Mouse (Mus musculus) left cerebral cortex, adult 2 months (tissue): ENCODE results near the gene Fam131b. TPM values are rescaled to one million over a fixed set of nuclear protein-coding genes. Genes with fewer than 3 reads are reported as not detected.

ENCODE experiments used
- DNase-seq, 2 experiments: peaks; one replicate each; pipeline ENCODE4 v3.0.0; 2021 to 2022; ENCODE audit warnings: low spot score in 2 of 2, mixed read lengths in 1 of 2; ENCODE audit errors: extremely low spot score in 1 of 2
- H3K27ac ChIP-seq: fragments of 200-600 bp; 2 replicates; pipeline ENCODE4 v1.8.1; 2022
- H3K4me3 ChIP-seq: fragments of 200-600 bp; 2 replicates; pipeline ENCODE4 v1.8.1; 2022
- CTCF ChIP-seq: fragments of 200-600 bp; IDR thresholded peaks from 2 replicates; pipeline ENCODE4 v1.8.1; 2022; ENCODE audit warnings: antibody characterized with exemption, mild to moderate bottlenecking, moderate library complexity
- intact Hi-C: fragments of 180-260 bp; cut with DNase I; formaldehyde crosslinking; loops from one replicate; pipeline ENCODE4 v1.15.1; 2025
- total RNA-seq, 2 experiments: library from RNA; stranded (reverse); gene quantifications; 2 replicates each; pipeline ENCODE4 v1.2.3; 2021

Gene Fam131b
- total RNA-seq, 2 experiments from 2014 or later = 111 TPM

- intact Hi-C loops = no loop called here
- H3K4me3 ChIP-seq = no peak overlapping the region
- TF ChIP-seq CTCF = no peak
- no peak overlapping the region for H3K27ac ChIP-seq
- no peak for DNase-seq
Observed at GRCm38 (mm10) chr6:42344255-42344654, 19.8 kb upstream of the Fam131b start.

GRCm38 (mm10) chr6:42343361-42344120, 19.1 kb upstream of the Fam131b start:
- no peak for DNase-seq
- Histone ChIP-seq H3K4me3 (no peak overlapping the region), H3K27ac (no peak overlapping the region)
- no peak for TF ChIP-seq CTCF
- intact Hi-C loops = no loop called here

- intact Hi-C loops = no loop called here
- TF ChIP-seq CTCF = no peak
- H3K27ac ChIP-seq = no peak overlapping the region
- DNase-seq = no peak
- no peak overlapping the region for H3K4me3 ChIP-seq
Observed at GRCm38 (mm10) chr6:42342171-42342570, 17.7 kb upstream of the Fam131b start.

- intact Hi-C loops = loop anchor here (10.0 kb wide), 1 partner anchor 525 kb away; no protein-coding TSS in a partner anchor
Observed at GRCm38 (mm10) chr6:42339981-42340380, 15.5 kb upstream of the Fam131b start.

GRCm38 (mm10) chr6:42339189-42339588, 14.7 kb upstream of the Fam131b start:
- no peak overlapping the region for H3K4me3 ChIP-seq
- H3K27ac ChIP-seq = no peak overlapping the region
- no peak for DNase-seq
- intact Hi-C loops = loop anchor here (10.0 kb wide), 1 partner anchor 526 kb away; no protein-coding TSS in a partner anchor
- no peak for TF ChIP-seq CTCF

More at GRCm38 (mm10) chr6:42339981-42340380, 15.5 kb upstream of the Fam131b start:
- Histone ChIP-seq H3K4me3 (no peak overlapping the region), H3K27ac (no peak overlapping the region)
- DNase-seq = no peak
- no peak for TF ChIP-seq CTCF

- Histone ChIP-seq H3K27ac (no peak overlapping the region), H3K4me3 (no peak overlapping the region)
- intact Hi-C loops = loop anchor here (10.0 kb wide), 1 partner anchor 534 kb away; no protein-coding TSS in a partner anchor
- TF ChIP-seq CTCF = no peak
- no peak for DNase-seq
Observed at GRCm38 (mm10) chr6:42330946-42331345, 6.5 kb upstream of the Fam131b start.

GRCm38 (mm10) chr6:42330216-42330615, 5.8 kb upstream of the Fam131b start:
- no peak overlapping the region for H3K27ac ChIP-seq
- intact Hi-C loops = loop anchor here (10.0 kb wide), 1 partner anchor 535 kb away; no protein-coding TSS in a partner anchor
- no peak for DNase-seq
- TF ChIP-seq CTCF = no peak
- no peak overlapping the region for H3K4me3 ChIP-seq

- H3K4me3 ChIP-seq = no peak overlapping the region
- H3K27ac ChIP-seq = no peak overlapping the region
- DNase-seq = no peak
- intact Hi-C loops = loop anchor here (10.0 kb wide), 2 partner anchors 256 to 564 kb away; no protein-coding TSS in a partner anchor
- TF ChIP-seq CTCF = no peak
Observed at GRCm38 (mm10) chr6:42328757-42329156, 4.3 kb upstream of the Fam131b start.

GRCm38 (mm10) chr6:42326509-42326908, 2.1 kb upstream of the Fam131b start:
- no peak for DNase-seq
- Histone ChIP-seq H3K27ac (no peak overlapping the region), H3K4me3 (no peak overlapping the region)
- intact Hi-C loops = loop anchor here (10.0 kb wide), 2 partner anchors 258 to 562 kb away; no protein-coding TSS in a partner anchor
- no peak for TF ChIP-seq CTCF

GRCm38 (mm10) chr6:42325268-42325609, 796 bp upstream of the Fam131b start:
- H3K4me3 ChIP-seq = peak overlapping the region; percentile 63
- intact Hi-C loops = loop anchor here (2.0 to 10.0 kb wide), 4 partner anchors 24 to 560 kb away; partner anchors contain the start of gene Zyx

GRCm38 (mm10) chr6:42324067-42324481, 369 bp downstream of the Fam131b start:
- Histone ChIP-seq H3K4me3 (peak overlapping the region; percentile 63), H3K27ac (peak overlapping the region; percentile 94)
- DNase-seq = peak in 1 of 2 experiments; percentile 52
- no peak for TF ChIP-seq CTCF
- intact Hi-C loops = loop anchor here (2.0 to 10.0 kb wide), 5 partner anchors 25 to 559 kb away; partner anchors contain the start of gene Zyx

More at GRCm38 (mm10) chr6:42325268-42325609, 796 bp upstream of the Fam131b start:
- DNase-seq = peak; percentile 82 to 88
- H3K27ac ChIP-seq = peak overlapping the region; percentile 94
- peak; percentile 93 for TF ChIP-seq CTCF

- Histone ChIP-seq H3K27ac (peak overlapping the region; percentile 94), H3K4me3 (peak overlapping the region; percentile 63)
- TF ChIP-seq CTCF = no peak
- DNase-seq = no peak
- intact Hi-C loops = loop anchor here (2.0 to 10.0 kb wide), 5 partner anchors 25 to 559 kb away; partner anchors contain the start of gene Zyx
Observed at GRCm38 (mm10) chr6:42323371-42324066, 924 bp downstream of the Fam131b start.
